Mouse (Mus musculus) liver, adult 2 months (tissue): ENCODE data around the gene 4930404H24Rik. TPM values are rescaled to one million over a fixed set of nuclear protein-coding genes. Genes with fewer than 3 reads are reported as not detected.

Experiments
- DNase-seq: peaks from one replicate; pipeline ENCODE4 v3.0.0-alpha.2; 2011; ENCODE audit warnings: low read depth, low spot score; ENCODE audit errors: extremely low read depth
- H3K27ac ChIP-seq: fragments of 200-500 bp; replicated peaks from 2 replicates; pipeline ENCODE4 v1.5.1; 2012; ENCODE audit warnings: low read depth, mild to moderate bottlenecking, control low read depth, inconsistent platforms, low read length; ENCODE audit not compliant: insufficient read depth
- H3K27me3 ChIP-seq: fragments of 200-500 bp; 2 replicates; pipeline ENCODE4 v1.6.1; 2012; ENCODE audit warnings: mild to moderate bottlenecking, moderate library complexity, low read length, inconsistent platforms; ENCODE audit not compliant: control insufficient read depth, insufficient read depth
- H3K36me3 ChIP-seq: fragments of 200-500 bp; 2 replicates; pipeline ENCODE4 v1.6.1; 2012; ENCODE audit warnings: low read length, inconsistent platforms; ENCODE audit not compliant: control insufficient read depth, insufficient read depth
- H3K4me1 ChIP-seq: fragments of 200-500 bp; 2 replicates; pipeline ENCODE4 v1.6.1; 2011; ENCODE audit warnings: low read length; ENCODE audit not compliant: control insufficient read depth, insufficient read depth
- H3K4me3 ChIP-seq: fragments of 200-500 bp; 2 replicates; pipeline ENCODE4 v1.5.1; 2011; ENCODE audit warnings: low read depth, mild to moderate bottlenecking, control low read depth, low read length, moderate library complexity; ENCODE audit not compliant: insufficient read depth
- H3K79me2 ChIP-seq: fragments of 200-500 bp; 2 replicates; pipeline ENCODE4 v1.6.1; 2012; ENCODE audit warnings: inconsistent platforms, mild to moderate bottlenecking, low read length, moderate library complexity; ENCODE audit not compliant: control insufficient read depth, insufficient read depth
- H3K9ac ChIP-seq: fragments of 200-500 bp; 2 replicates; pipeline ENCODE4 v1.6.1; 2012; ENCODE audit warnings: low read depth, mild to moderate bottlenecking, control low read depth, inconsistent platforms, low read length
- CTCF ChIP-seq: fragments of 200-500 bp; IDR thresholded peaks from 2 replicates; pipeline ENCODE4 v1.5.1; 2011; ENCODE audit warnings: low read depth, low read length, control low read depth
- POLR2A ChIP-seq: fragments of 200-500 bp; IDR thresholded peaks from 2 replicates; pipeline ENCODE4 v1.6.1; 2011; ENCODE audit warnings: low read length, control low read depth; ENCODE audit not compliant: insufficient read depth; ENCODE audit errors: extremely low read depth
- WGBS: fragments of 180-500 bp; shearing (Covaris S2); methylation state at CpG from one replicate; pipeline ENCODE4 v1.1.7; 2018; 5-methylcytosine and 5-hydroxymethylcytosine counted together
- polyA plus RNA-seq: library from polyadenylated mRNA; depleted of rRNA; stranded (reverse); fragments of >200 nt; gene quantifications from 2 replicates; pipeline ENCODE4 v1.2.3, GENCODE M21; 2012
- total RNA-seq: library from RNA; depleted of rRNA; stranded (reverse); fragments of >200 nt; gene quantifications from 2 replicates; pipeline ENCODE4 v1.2.3, GENCODE M21; 2014

Gene 4930404H24Rik
- total and polyA plus RNA-seq, 2 experiments, result not detected

- DNase-seq, result no peak
Observed at GRCm38 (mm10) chr2:153457467-153457866, 35.1 kb upstream of the 4930404H24Rik start.

DNA sequence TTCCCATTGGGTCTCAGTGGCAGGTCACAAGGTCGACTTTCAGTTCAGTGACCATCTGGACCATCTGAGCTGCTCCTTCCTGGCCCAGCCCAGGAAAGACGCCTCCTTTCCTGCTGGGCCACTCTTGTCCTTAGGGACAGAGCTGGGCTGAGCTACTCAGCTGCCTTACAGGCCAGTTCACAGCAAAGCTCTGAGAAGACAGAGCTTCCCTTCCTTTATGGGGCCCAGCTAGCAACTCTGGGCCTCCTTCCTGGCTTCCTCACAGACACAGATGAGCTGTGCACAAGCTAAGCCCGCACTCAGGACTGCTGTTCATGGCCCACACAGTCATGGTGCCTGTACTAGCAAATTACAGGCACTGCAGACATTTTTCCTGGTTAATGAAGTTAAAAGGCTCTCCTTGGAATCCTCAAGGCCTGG is 34.6 kb upstream of the 4930404H24Rik start:
- Histone ChIP-seq H3K4me3 (no peak overlapping the region), H3K9ac (no peak overlapping the region), H3K27me3 (no peaks in the 10 kb centered on the region), H3K4me1 (no peaks in the 10 kb centered on the region), H3K27ac (peak overlapping the region; percentile 28; the same call in 1 of the 2 replicates), H3K36me3 (no peaks in the 10 kb centered on the region), H3K79me2 (no peaks in the 10 kb centered on the region)
- TF ChIP-seq CTCF (no peak), POLR2A (no peak)
- WGBS, result 76% methylated on average over 3 of the region's 3 CpGs
- no peak for DNase-seq

More at GRCm38 (mm10) chr2:153457467-153457866, 35.1 kb upstream of the 4930404H24Rik start:
- Histone ChIP-seq H3K4me3 (no peak overlapping the region), H3K27ac (no peak overlapping the region), H3K27me3 (no peaks in the 10 kb centered on the region), H3K36me3 (no peaks in the 10 kb centered on the region), H3K79me2 (no peaks in the 10 kb centered on the region), H3K9ac (no peak overlapping the region), H3K4me1 (no peaks in the 10 kb centered on the region)
- no peak for TF ChIP-seq CTCF
- TF ChIP-seq POLR2A, result no peak
- 76% methylated on average over 4 of the region's 4 CpGs for WGBS

DNA sequence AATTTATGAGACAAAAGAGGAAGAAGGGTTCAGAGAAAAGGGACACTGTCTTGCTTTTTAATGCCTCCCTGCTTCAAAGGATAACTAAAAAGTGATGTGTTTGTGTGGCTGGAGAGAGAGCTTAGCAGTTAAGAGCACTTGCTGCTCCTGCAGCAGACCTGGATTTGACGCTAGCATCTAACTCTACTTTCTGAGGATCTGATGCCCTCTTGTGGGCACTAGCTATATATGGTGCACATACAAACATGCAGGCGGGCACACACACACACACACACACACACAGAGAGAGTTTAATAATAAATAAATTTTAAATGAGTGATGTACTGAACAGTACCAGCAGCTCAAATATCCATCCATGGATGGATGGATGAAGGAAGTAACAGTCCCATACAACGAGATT is 29.3 kb upstream of the 4930404H24Rik start:
- 94% methylated on average over 3 of the region's 3 CpGs for WGBS
- Histone ChIP-seq H3K4me1 (no peaks in the 10 kb centered on the region), H3K36me3 (no peaks in the 10 kb centered on the region), H3K4me3 (no peak overlapping the region), H3K27me3 (no peaks in the 10 kb centered on the region), H3K27ac (no peak overlapping the region), H3K9ac (no peak overlapping the region), H3K79me2 (no peaks in the 10 kb centered on the region)
- DNase-seq, result no peak
- no peak for TF ChIP-seq POLR2A
- no peak for TF ChIP-seq CTCF

GRCm38 (mm10) chr2:153467372-153467771 is 25.2 kb upstream of the 4930404H24Rik start:
- Histone ChIP-seq H3K79me2 (no peaks in the 10 kb centered on the region), H3K4me1 (no peaks in the 10 kb centered on the region), H3K9ac (no peak overlapping the region), H3K36me3 (no peaks in the 10 kb centered on the region), H3K27me3 (no peaks in the 10 kb centered on the region), H3K27ac (no peak overlapping the region), H3K4me3 (no peak overlapping the region)
- 91% methylated on average over 1 of the region's 1 CpGs for WGBS
- TF ChIP-seq CTCF (no peak), POLR2A (no peak)
- no peak for DNase-seq

GRCm38 (mm10) chr2:153469317-153469716 is 23.3 kb upstream of the 4930404H24Rik start:
- 55% methylated on average over 2 of the region's 2 CpGs for WGBS
- Histone ChIP-seq H3K27me3 (no peaks in the 10 kb centered on the region), H3K9ac (no peak overlapping the region), H3K79me2 (no peaks in the 10 kb centered on the region), H3K36me3 (no peaks in the 10 kb centered on the region), H3K27ac (no peak overlapping the region), H3K4me1 (no peaks in the 10 kb centered on the region), H3K4me3 (no peak overlapping the region)
- TF ChIP-seq POLR2A, result no peak
- no peak for TF ChIP-seq CTCF
- no peak for DNase-seq

DNA sequence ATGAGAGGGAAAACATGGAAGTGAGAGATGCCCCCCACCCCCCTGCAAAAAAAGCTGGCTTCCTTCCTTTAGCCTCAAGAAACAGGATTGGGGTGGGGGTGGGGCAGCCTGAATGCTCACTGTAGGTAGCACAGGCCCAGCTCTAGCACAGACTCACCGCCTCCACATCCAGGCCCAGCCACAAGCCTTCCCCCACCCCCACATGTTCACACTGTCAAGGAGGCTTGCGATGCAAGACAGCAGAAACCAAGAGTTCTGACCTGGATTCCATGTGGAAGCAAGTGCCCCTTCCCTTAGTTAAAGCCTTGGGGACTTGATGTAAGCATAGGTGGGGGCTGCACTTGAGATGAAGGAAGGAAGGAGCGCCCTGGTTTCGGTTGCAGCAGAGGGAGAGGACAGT is 22.8 kb upstream of the 4930404H24Rik start:
- no peak overlapping the region for H3K27ac ChIP-seq
- H3K36me3 ChIP-seq, result no peaks in the 10 kb centered on the region
- no peak overlapping the region for H3K4me3 ChIP-seq
- 87% methylated on average over 4 of the region's 4 CpGs for WGBS
- no peaks in the 10 kb centered on the region for H3K4me1 ChIP-seq
- no peak overlapping the region for H3K9ac ChIP-seq
- H3K79me2 ChIP-seq, result no peaks in the 10 kb centered on the region
- no peaks in the 10 kb centered on the region for H3K27me3 ChIP-seq
- TF ChIP-seq POLR2A (no peak), CTCF (no peak)
- no peak for DNase-seq
